Mouse (Mus musculus): Measurements from ENCODE around the gene Ankrd6.

Gene Ankrd6

DNA sequence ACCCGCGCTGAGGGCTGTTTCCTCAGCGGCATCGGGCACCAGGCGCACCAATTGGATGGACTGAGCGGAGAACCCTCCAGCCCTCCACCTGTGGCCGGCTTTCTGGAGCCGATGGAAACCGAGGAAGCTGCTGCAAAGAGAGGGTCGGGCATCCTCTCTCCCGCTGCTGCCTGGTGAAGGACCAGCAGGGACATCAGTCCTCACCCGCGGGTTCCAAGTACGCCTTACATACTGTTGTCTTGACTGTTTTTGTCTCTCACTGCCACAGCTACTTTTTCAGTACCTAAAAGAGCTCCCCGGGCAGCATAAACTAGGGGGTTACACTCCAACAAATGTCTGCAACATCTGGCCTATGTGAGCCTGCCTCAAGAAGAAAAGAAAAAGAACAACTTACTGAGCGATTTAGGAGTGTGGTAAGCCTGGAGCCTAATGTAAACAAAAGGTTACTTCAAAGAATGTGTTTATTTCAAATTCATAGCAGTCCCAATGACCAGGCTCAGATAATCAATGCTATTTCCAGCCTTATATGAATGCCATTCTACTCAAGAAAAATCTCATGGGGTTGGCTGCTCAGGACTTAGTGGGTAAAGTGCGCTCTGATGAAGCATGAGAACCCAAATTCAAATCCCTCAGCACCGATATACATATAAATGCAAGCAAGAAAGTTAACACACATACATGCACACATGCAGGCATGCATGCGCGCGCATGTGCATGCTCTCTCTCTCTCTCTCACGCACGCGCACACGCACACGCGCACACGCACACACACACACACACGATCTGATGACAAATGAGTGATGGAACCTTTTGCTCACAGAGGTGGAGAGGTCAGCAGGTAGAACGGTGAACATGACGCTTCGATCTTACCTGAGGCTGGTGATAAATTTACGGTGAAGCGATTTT is 647 bp upstream of the Ankrd6 start:
- ATAC-seq (ENCODE audit: insufficient number of reproducible peaks, low FRiP score, low TSS enrichment), result no peak

- ATAC-seq (ENCODE audit: insufficient number of reproducible peaks, low FRiP score, low TSS enrichment), result no peak
Observed at GRCm38 (mm10) chr4:32948696-32949095, 1.9 kb downstream of the Ankrd6 start.

- no peak for ATAC-seq (ENCODE audit: insufficient number of reproducible peaks, low FRiP score, low TSS enrichment)
Observed at GRCm38 (mm10) chr4:32947631-32948030, 3.0 kb downstream of the Ankrd6 start.

DNA sequence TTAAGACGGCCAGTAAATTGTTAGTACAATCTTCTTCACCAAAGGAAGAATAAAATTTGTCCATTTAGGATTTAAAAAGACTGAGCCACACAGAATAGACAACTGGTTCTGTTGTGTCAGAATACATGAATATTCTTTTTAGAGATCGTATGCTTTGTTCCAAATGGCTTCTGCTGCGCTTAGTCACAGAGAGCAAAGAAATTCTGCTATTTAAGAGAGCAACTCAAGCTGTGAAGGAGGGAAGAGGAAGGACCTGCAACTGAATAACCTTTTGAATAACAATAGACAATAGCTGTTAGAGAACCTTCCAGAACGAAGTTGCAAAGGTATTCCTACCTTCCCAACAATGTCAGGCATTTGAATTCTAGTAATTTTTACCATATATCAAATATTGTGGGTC is 9.7 kb downstream of the Ankrd6 start:
- no peak for ATAC-seq (ENCODE audit: insufficient number of reproducible peaks, low FRiP score, low TSS enrichment)

DNA sequence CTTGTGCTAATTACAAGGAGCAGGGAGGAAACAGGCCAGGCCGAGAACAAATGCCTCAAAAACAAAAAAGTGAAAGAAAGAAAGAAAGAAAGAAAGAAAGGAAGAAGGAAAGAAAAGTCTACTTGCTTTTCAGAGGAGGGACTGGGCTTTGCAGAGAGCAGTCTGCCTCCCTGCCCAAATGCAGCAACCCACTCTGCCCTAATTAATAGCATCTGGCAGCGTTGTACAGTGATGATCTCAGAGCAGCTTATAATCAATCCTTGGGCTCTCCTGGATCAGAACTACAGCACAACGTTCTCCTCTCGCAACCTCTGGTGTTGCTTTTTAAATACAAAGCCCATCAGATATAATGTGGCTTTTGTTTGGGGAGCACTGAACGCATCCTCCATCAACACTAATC is 10.7 kb downstream of the Ankrd6 start:
- ATAC-seq (ENCODE audit: insufficient number of reproducible peaks, low FRiP score, low TSS enrichment), result no peak

- no peak for ATAC-seq (ENCODE audit: insufficient number of reproducible peaks, low FRiP score, low TSS enrichment)
Observed at GRCm38 (mm10) chr4:32939521-32939920, 11.1 kb downstream of the Ankrd6 start.

GRCm38 (mm10) chr4:32936762-32937341 is 13.8 kb downstream of the Ankrd6 start:
- ATAC-seq (ENCODE audit: insufficient number of reproducible peaks, low FRiP score, low TSS enrichment), result no peak

- ATAC-seq (ENCODE audit: insufficient number of reproducible peaks, low FRiP score, low TSS enrichment), result no peak
Observed at GRCm38 (mm10) chr4:32932056-32932455, 18.6 kb downstream of the Ankrd6 start.

- ATAC-seq (ENCODE audit: insufficient number of reproducible peaks, low FRiP score, low TSS enrichment), result no peak
Observed at GRCm38 (mm10) chr4:32929750-32930149, 20.9 kb downstream of the Ankrd6 start.

GRCm38 (mm10) chr4:32928692-32929448 is 21.8 kb downstream of the Ankrd6 start:
- ATAC-seq (ENCODE audit: insufficient number of reproducible peaks, low FRiP score, low TSS enrichment), result no peak

- no peak for ATAC-seq (ENCODE audit: insufficient number of reproducible peaks, low FRiP score, low TSS enrichment)
Observed at GRCm38 (mm10) chr4:32923891-32924294, 26.7 kb downstream of the Ankrd6 start.

DNA sequence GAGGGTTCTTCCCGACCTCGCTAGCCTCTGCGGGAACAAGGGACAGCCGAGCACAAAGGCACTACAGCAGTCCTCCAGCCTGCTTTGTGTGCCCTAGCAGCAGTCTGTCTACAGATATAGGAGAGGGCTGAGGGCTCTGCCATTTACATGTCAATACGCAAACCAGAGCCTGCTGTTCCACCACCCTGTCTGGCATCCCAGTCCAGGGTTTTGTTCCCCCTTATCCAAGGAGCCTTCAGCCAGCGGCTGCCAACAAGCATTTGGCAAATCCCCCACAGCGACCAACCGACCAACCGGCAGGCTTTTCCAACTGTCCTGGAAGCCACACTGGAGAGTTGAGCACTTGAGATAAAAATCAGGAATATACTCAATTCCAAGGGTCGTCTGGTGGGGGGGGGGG is 27.2 kb downstream of the Ankrd6 start:
- peak; percentile 52; the same call in 1 of the 2 replicates for ATAC-seq (ENCODE audit: insufficient number of reproducible peaks, low FRiP score, low TSS enrichment)

GRCm38 (mm10) chr4:32922871-32923270 is 27.8 kb downstream of the Ankrd6 start:
- no peak for ATAC-seq (ENCODE audit: insufficient number of reproducible peaks, low FRiP score, low TSS enrichment)

DNA sequence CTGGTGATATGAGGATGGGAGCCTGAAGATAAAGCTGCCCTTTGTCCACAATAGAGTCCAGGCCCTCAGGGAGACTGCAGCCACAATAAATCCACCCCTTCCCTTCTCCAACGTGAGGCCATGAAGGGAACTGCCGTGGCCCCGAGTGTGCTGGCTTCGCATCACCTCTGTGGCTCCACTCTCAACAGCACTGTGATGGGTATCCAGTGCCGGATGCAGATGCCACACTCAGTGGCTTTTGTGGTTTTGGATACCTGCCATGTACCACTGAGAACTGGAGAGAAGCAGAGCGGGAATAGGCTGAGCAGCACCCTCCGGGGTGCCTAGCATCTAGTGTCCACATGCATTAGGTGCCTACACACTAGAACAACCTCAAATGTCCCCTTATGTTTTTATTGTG is 29.8 kb downstream of the Ankrd6 start:
- ATAC-seq (ENCODE audit: insufficient number of reproducible peaks, low FRiP score, low TSS enrichment), result no peak

DNA sequence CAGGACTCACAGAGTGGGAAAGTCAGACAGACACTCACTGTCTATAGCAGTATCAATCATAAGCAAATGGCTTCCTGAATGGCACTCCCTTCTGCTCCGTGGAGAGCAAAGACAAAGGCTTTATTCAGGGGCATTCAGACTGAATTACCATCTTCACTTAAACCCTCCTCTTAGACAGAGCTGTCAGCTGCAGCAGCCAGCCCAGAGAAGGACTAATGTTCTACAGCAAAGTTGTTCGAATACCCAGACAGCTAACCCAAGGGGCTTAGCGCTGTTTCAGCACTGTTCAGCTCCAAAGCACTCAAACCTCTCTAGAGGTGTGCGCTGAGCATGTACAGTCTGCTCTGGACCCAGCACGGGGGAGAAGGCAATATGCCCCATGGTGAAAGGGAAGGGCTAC is 32.1 kb downstream of the Ankrd6 start:
- ATAC-seq (ENCODE audit: insufficient number of reproducible peaks, low FRiP score, low TSS enrichment), result no peak

DNA sequence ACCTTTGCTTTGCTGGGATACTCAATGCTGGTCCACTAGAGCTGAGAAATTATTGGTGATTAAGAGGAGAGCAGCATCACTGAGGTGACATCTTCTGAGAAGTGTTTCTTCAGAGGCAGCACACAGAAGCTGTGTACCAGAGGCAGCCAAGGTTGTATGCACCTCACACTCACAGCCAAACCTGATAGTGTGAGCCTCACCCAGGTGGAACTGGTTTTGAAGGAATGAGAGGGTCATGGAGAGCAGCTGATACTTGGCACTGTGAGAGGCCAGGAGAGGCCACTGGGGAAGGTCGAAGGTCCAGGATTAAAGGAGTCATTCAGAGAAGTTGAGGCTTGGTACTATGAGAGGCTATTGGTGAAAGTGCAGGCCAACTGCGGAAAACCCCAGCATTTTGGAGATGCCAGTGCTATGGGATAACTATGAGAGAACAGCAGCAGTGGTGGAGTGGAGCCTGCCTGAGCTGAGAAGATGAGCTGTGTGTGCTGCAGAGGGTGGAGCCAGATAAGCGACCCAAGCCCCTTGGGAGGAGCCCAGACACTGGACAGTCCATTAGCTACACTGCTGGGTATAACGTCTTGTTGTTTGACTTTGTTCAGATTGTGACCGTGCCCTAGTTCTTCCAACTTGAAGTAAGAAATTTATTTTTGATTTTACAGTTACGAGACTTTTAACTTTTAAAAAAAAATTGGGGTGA is 33.8 kb downstream of the Ankrd6 start:
- no peak for ATAC-seq (ENCODE audit: insufficient number of reproducible peaks, low FRiP score, low TSS enrichment)

GRCm38 (mm10) chr4:32915928-32916327 is 34.7 kb downstream of the Ankrd6 start:
- 0 out of 2 replicates have a peak, but pooled peaks have one; percentile 49 for ATAC-seq (ENCODE audit: insufficient number of reproducible peaks, low FRiP score, low TSS enrichment)

DNA sequence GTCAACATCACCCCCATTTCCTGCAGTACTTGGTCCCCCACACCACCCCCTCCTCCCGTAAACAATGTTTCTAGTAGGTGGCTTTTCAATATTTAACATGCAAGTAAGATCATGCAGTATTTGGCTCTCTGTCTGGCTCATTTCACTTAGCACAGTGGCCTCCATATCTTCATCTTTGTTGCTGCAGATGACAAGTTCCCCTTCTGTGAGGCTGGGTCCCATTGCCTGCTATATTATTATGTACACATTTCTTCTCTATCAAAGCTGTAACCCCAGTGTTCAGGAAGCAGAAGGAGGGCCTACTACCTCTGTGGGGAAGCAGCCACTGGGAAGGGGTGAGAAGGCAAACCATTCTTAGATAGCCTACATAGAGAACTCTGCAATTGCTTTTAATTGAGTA is 40.6 kb downstream of the Ankrd6 start:
- ATAC-seq (ENCODE audit: insufficient number of reproducible peaks, low FRiP score, low TSS enrichment), result no peak

DNA sequence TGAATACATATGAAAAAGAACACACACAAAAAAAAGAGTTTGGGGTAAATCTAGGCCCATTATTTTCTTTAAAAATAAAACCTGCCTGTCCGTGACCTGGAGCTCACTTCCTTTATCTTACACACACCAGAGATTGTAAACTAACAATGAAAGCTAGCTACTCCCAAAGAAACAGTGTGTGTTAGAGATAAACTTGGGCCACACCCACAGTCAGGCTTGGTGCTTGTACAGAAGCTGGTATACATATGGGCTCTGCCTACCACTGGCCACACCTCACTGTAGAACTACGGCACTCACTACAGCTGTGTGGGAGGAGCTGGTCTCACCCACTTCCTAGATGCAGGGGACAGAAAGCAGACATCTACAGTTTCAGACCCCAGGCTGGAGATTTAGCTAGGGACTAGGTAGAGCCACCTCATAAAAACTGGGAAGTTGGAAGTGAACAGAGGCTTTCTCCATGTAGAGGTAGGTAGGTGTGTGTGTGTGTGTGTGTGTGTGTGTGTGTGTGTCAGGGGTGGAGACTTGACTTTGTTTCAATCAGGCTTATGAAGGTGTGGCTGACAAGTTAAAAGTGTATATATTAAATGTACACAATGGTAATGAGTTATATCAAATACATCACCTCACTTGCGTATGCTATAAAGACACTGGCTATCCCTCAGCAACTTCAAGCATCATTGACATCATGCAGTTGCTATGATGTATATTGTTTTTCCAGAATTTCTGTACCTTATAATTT is 41.2 kb downstream of the Ankrd6 start:
- no peak for ATAC-seq (ENCODE audit: insufficient number of reproducible peaks, low FRiP score, low TSS enrichment)

DNA sequence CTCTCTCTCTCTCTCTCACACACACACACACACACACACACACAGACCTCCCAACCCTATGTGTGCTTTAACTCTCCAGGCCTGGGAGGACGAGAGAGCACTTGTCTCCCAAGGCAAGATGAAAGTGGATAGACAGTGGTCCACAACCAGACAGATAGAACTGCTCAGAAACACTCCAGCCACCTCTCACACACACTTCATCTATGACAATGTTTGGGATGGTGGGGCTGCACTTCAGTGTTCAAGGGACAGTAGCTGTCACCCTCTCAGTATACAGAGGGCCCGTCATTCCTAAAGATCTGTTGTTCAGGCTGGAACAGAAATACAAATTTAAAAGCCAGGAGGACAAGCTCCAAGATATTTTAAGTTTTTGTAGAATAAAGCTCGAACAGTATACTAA is 43.0 kb downstream of the Ankrd6 start:
- no peak for ATAC-seq (ENCODE audit: insufficient number of reproducible peaks, low FRiP score, low TSS enrichment)

Data from cerebellum, adult (tissue).